Mouse (Mus musculus): Measurements from ENCODE around the gene Calml4. TPM values are rescaled to one million over a fixed set of nuclear protein-coding genes. Genes with fewer than 3 reads are reported as not detected.
"Not testable (repeated sequence)": the region's sequence is repeated elsewhere in the genome, so short reads cannot be mapped to it uniquely, and the experiment has no call there.

The Calml4 gene
- polyA plus RNA-seq, 1 experiment from 2014 or later, result 11.2 TPM

DNA sequence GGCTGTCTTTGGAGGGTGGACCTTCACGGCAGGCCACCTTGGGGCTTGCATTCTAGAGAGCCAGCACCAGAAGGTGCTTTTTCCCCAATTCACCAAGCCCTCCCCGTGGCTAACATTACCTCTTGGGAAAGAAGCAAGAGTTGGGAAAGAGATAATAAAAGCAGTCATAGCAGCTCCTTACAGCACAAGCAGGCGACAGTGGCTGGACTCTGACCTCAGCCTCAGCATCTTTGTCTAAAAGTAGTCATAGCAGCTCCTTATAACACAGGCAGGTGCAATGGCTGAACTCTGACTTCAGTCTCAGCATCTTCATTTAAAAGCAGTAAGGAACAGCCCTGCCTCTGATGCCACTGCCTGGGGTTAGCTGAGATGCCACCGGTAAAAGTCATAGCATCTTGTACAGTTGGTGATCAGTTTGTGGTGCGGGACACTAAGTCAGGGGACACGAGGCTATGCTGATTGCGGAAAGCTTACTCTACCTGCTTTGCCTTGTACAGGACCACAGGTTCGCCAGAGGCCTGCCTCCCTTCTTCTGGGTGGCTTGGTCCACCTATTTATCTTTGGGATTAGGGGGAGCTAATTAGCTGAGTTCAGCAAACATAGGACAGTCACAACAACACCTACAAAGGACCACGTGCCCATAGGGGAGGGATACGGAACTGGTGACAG, 14.4 kb upstream of the Calml4 start:
- Histone ChIP-seq H3K9me3 (replicated peaks; ENCODE audit: control insufficient read depth, low read length, poor library complexity, severe bottlenecking) (no peaks in the 10 kb centered on the region), H3K4me1 (ENCODE audit: control insufficient read depth, insufficient read depth, low read length) (peaks cover 7% of the 10 kb centered on the region), H3K4me3 (ENCODE audit: low read depth, low read length) (no peak overlapping the region), H3K4me2 (ENCODE audit: low read length) (no peak overlapping the region), H3K9ac (ENCODE audit: low read depth, low read length) (no peak overlapping the region), H3K36me3 (ENCODE audit: control insufficient read depth, insufficient read depth, low read length) (no peaks in the 10 kb centered on the region), H3K27ac (ENCODE audit: low read length) (no peak overlapping the region), H3K27me3 (ENCODE audit: control insufficient read depth, insufficient read depth, low read depth, low read length) (no peaks in the 10 kb centered on the region)
- WGBS, result 84% methylated on average over 10 of the region's 10 CpGs
- ATAC-seq, result no peak

GRCm38 (mm10) chr9:62844461-62844860, 13.4 kb upstream of the Calml4 start:
- Histone ChIP-seq H3K9ac (ENCODE audit: low read depth, low read length) (no peak overlapping the region), H3K4me3 (ENCODE audit: low read depth, low read length) (no peak overlapping the region), H3K27ac (ENCODE audit: low read length) (no peak overlapping the region), H3K36me3 (ENCODE audit: control insufficient read depth, insufficient read depth, low read length) (no peaks in the 10 kb centered on the region), H3K9me3 (replicated peaks; ENCODE audit: control insufficient read depth, low read length, poor library complexity, severe bottlenecking) (no peaks in the 10 kb centered on the region), H3K27me3 (ENCODE audit: control insufficient read depth, insufficient read depth, low read depth, low read length) (no peaks in the 10 kb centered on the region), H3K4me1 (ENCODE audit: control insufficient read depth, insufficient read depth, low read length) (peaks cover 3% of the 10 kb centered on the region), H3K4me2 (ENCODE audit: low read length) (no peak overlapping the region)
- 93% methylated on average over 5 of the region's 5 CpGs for WGBS
- no peak for ATAC-seq

DNA sequence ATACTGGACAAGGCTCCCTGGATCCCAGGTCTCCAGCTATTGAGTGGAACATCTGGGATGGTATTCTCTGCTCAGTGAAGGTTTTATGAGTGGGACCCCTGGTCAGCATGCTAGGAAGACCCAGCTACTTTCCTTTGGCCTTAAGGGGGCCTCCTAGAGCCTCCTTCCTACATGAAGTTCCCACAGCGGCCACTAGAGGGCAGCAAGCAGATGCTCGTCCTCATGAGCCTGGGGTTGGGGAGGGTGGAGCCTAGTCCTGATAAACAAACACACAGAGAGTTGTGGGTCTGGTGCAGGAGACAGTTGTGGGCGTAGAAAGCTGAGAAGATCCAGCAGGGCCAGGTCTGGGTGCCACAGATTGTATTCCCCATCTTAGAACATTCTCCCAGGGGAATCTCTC, 10.2 kb upstream of the Calml4 start:
- ATAC-seq, result 0 out of 2 replicates have a peak, but pooled peaks have one; percentile 21
- WGBS, result 6% methylated on average over 3 of the region's 3 CpGs

DNA sequence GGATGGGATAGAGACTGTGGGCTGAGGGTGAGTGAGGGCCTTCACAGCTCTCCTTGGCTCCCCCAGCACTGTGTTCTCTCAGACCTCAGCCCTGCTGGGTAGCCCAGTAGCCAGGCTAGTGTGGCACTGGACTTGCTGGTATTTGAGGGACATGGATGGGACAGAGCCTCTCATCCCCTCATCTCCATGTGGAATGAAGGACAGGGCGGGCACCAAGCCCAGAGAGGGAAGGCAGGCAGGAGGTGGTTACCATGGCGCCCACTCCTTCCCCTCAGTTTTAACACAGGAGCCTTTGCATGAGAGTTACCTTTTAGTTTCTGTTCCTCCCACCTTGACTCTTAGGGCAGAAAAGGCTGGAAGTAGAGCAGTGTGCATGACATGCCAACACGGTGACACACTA, 9.2 kb upstream of the Calml4 start:
- H3K4me2 ChIP-seq (ENCODE audit: low read length), result no peak overlapping the region
- no peak overlapping the region for H3K27ac ChIP-seq (ENCODE audit: low read length)
- no peaks in the 10 kb centered on the region for H3K27me3 ChIP-seq (ENCODE audit: control insufficient read depth, insufficient read depth, low read depth, low read length)
- H3K36me3 ChIP-seq (ENCODE audit: control insufficient read depth, insufficient read depth, low read length), result no peaks in the 10 kb centered on the region
- 67% methylated on average over 3 of the region's 3 CpGs for WGBS
- ATAC-seq, result no peak
- H3K4me3 ChIP-seq (ENCODE audit: low read depth, low read length), result no peak overlapping the region
- no peaks in the 10 kb centered on the region for H3K4me1 ChIP-seq (ENCODE audit: control insufficient read depth, insufficient read depth, low read length)
- 0 out of 2 replicates have a peak overlapping the region, but pooled peaks have one; percentile 10 for H3K9ac ChIP-seq (ENCODE audit: low read depth, low read length)
- H3K9me3 ChIP-seq (replicated peaks; ENCODE audit: control insufficient read depth, low read length, poor library complexity, severe bottlenecking), result no peaks in the 10 kb centered on the region

More for the DNA sequence above, 10.2 kb upstream of the Calml4 start:
- no peak overlapping the region for H3K9ac ChIP-seq (ENCODE audit: low read depth, low read length)
- no peak overlapping the region for H3K4me3 ChIP-seq (ENCODE audit: low read depth, low read length)
- no peaks in the 10 kb centered on the region for H3K4me1 ChIP-seq (ENCODE audit: control insufficient read depth, insufficient read depth, low read length)
- H3K36me3 ChIP-seq (ENCODE audit: control insufficient read depth, insufficient read depth, low read length), result no peaks in the 10 kb centered on the region
- no peaks in the 10 kb centered on the region for H3K9me3 ChIP-seq (replicated peaks; ENCODE audit: control insufficient read depth, low read length, poor library complexity, severe bottlenecking)
- H3K4me2 ChIP-seq (ENCODE audit: low read length), result no peak overlapping the region
- no peaks in the 10 kb centered on the region for H3K27me3 ChIP-seq (ENCODE audit: control insufficient read depth, insufficient read depth, low read depth, low read length)
- no peak overlapping the region for H3K27ac ChIP-seq (ENCODE audit: low read length)

DNA sequence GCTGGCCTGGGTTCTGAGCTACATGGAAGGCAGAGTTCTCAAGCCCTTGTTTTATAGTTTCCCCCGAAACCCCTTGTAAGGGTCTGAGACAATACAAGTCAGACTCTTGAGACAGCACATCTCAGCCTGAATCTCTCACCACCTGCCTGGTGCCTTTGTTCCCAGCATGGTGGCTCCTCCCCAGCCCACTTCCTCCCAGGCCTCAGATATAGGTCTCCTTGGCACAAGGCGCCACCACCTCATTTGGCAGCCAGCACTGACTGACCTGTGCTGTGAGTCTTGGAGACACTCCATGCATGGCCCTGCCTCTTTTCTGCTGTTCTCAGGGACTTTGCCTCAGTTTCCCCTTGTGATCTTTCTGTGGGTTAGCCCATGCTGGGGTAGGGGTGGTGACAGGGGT, 6.3 kb upstream of the Calml4 start:
- no peaks in the 10 kb centered on the region for H3K9me3 ChIP-seq (replicated peaks; ENCODE audit: control insufficient read depth, low read length, poor library complexity, severe bottlenecking)
- H3K4me1 ChIP-seq (ENCODE audit: control insufficient read depth, insufficient read depth, low read length), result no peaks in the 10 kb centered on the region
- H3K4me2 ChIP-seq (ENCODE audit: low read length), result no peak overlapping the region
- no peak for ATAC-seq
- 69% methylated on average over 2 of the region's 2 CpGs for WGBS
- no peak overlapping the region for H3K4me3 ChIP-seq (ENCODE audit: low read depth, low read length)
- H3K36me3 ChIP-seq (ENCODE audit: control insufficient read depth, insufficient read depth, low read length), result no peaks in the 10 kb centered on the region
- H3K27me3 ChIP-seq (ENCODE audit: control insufficient read depth, insufficient read depth, low read depth, low read length), result no peaks in the 10 kb centered on the region
- no peak overlapping the region for H3K27ac ChIP-seq (ENCODE audit: low read length)
- no peak overlapping the region for H3K9ac ChIP-seq (ENCODE audit: low read depth, low read length)

GRCm38 (mm10) chr9:62854483-62854882, 3.4 kb upstream of the Calml4 start:
- no peak for ATAC-seq
- Histone ChIP-seq H3K9me3 (replicated peaks; ENCODE audit: control insufficient read depth, low read length, poor library complexity, severe bottlenecking) (no peaks in the 10 kb centered on the region), H3K4me2 (ENCODE audit: low read length) (no peak overlapping the region), H3K9ac (ENCODE audit: low read depth, low read length) (no peak overlapping the region), H3K27ac (ENCODE audit: low read length) (no peak overlapping the region), H3K36me3 (ENCODE audit: control insufficient read depth, insufficient read depth, low read length) (no peaks in the 10 kb centered on the region), H3K4me3 (ENCODE audit: low read depth, low read length) (no peak overlapping the region), H3K4me1 (ENCODE audit: control insufficient read depth, insufficient read depth, low read length) (no peaks in the 10 kb centered on the region), H3K27me3 (ENCODE audit: control insufficient read depth, insufficient read depth, low read depth, low read length) (no peaks in the 10 kb centered on the region)
- 51% methylated on average over 4 of the region's 4 CpGs for WGBS

- no peaks in the 10 kb centered on the region for H3K9me3 ChIP-seq (replicated peaks; ENCODE audit: control insufficient read depth, low read length, poor library complexity, severe bottlenecking)
- no peak overlapping the region for H3K27ac ChIP-seq (ENCODE audit: low read length)
- ATAC-seq, result no peak
- no peaks in the 10 kb centered on the region for H3K27me3 ChIP-seq (ENCODE audit: control insufficient read depth, insufficient read depth, low read depth, low read length)
- H3K4me3 ChIP-seq (ENCODE audit: low read depth, low read length), result no peak overlapping the region
- H3K4me1 ChIP-seq (ENCODE audit: control insufficient read depth, insufficient read depth, low read length), result no peaks in the 10 kb centered on the region
- no peak overlapping the region for H3K4me2 ChIP-seq (ENCODE audit: low read length)
- no peaks in the 10 kb centered on the region for H3K36me3 ChIP-seq (ENCODE audit: control insufficient read depth, insufficient read depth, low read length)
- WGBS, result 78% methylated on average over 9 of the region's 9 CpGs
- no peak overlapping the region for H3K9ac ChIP-seq (ENCODE audit: low read depth, low read length)
Observed at GRCm38 (mm10) chr9:62857216-62857615, 664 bp upstream of the Calml4 start.

GRCm38 (mm10) chr9:62858266-62859019, 563 bp downstream of the Calml4 start:
- no peaks in the 10 kb centered on the region for H3K4me1 ChIP-seq (ENCODE audit: control insufficient read depth, insufficient read depth, low read length)
- H3K9me3 ChIP-seq (replicated peaks; ENCODE audit: control insufficient read depth, low read length, poor library complexity, severe bottlenecking), result no peaks in the 10 kb centered on the region
- H3K9ac ChIP-seq (ENCODE audit: low read depth, low read length), result no peak overlapping the region
- H3K36me3 ChIP-seq (ENCODE audit: control insufficient read depth, insufficient read depth, low read length), result no peaks in the 10 kb centered on the region
- H3K4me2 ChIP-seq (ENCODE audit: low read length), result no peak overlapping the region
- no peaks in the 10 kb centered on the region for H3K27me3 ChIP-seq (ENCODE audit: control insufficient read depth, insufficient read depth, low read depth, low read length)
- no peak for ATAC-seq
- 52% methylated on average over 8 of the region's 8 CpGs for WGBS
- no peak overlapping the region for H3K27ac ChIP-seq (ENCODE audit: low read length)
- no peak overlapping the region for H3K4me3 ChIP-seq (ENCODE audit: low read depth, low read length)

- not testable (repeated sequence) for H3K9me3 ChIP-seq (replicated peaks; ENCODE audit: control insufficient read depth, low read length, poor library complexity, severe bottlenecking); H3K4me1 ChIP-seq (ENCODE audit: control insufficient read depth, insufficient read depth, low read length); ATAC-seq; H3K9ac ChIP-seq (ENCODE audit: low read depth, low read length); H3K27me3 ChIP-seq (ENCODE audit: control insufficient read depth, insufficient read depth, low read depth, low read length); H3K36me3 ChIP-seq (ENCODE audit: control insufficient read depth, insufficient read depth, low read length); H3K4me2 ChIP-seq (ENCODE audit: low read length); H3K4me3 ChIP-seq (ENCODE audit: low read depth, low read length); H3K27ac ChIP-seq (ENCODE audit: low read length)
- WGBS, result 63% methylated on average over 6 of the region's 7 CpGs
Observed at GRCm38 (mm10) chr9:62860102-62860501, 2.2 kb downstream of the Calml4 start.
